Mouse (Mus musculus) lung, postnatal 14 days (tissue): ENCODE results near the gene Carmil2.
A peak's percentile ranks its signal among the peaks of the same experiment; 100 is the strongest.

Source experiments
- DNase-seq: peaks from one replicate; pipeline ENCODE4 v3.0.0; 2021

Gene Carmil2

DNA sequence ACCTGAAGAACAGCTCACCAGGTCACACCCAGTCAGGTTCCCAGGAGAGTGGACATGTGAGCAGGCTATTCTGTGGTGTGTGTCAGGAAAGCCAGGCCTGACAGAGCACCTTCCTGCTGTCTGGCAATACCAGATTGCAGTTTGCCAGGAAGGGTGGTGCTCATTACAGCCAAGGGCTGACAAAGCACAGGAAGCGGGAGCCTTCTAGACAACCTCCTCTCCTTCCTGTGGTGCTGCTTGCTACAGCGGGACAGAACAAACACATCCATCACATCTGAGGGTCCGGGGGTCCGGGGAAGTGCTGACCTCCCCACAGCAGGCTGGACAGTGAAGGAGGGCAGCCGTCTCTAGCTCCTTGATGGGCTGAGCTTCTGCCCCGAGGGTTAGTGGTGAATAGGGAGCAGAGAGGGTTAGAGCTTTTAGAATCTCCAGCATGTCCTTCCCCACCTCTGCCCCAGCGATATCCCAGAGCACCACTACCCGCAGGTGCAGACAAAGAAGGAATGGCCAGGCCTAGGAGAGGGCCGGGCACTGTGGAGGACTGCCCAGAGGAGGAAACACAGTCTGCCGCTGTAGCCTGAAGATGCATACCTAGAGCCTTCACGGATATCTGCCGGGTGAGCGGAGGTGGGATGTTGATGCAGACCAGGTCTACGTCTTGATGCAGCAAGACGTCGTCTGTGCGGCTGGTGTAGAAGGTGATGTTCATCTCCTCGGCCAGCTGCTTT is 41.5 kb downstream of the Carmil2 start:
- DNase-seq, result peak; percentile 65

DNA sequence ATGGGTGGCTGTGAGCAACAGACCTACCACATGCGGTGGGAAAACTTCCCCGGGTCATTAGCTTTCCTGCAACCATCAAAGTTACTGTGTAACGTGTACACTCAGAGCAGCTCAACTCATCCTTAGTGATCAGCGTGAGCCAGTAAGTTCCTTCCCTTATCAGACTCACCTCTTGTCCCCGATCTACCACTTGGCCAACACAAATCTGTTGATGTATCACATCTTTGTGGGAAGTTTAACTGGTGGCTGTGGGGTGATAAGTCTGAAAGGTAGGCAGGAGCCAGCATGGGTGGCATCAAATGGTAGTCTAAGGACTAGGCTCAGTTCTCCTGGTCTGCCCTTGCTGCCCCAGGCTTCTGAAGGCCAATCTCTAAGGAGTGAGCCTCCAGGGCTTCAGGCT is 46.1 kb downstream of the Carmil2 start:
- DNase-seq, result no peak

DNA sequence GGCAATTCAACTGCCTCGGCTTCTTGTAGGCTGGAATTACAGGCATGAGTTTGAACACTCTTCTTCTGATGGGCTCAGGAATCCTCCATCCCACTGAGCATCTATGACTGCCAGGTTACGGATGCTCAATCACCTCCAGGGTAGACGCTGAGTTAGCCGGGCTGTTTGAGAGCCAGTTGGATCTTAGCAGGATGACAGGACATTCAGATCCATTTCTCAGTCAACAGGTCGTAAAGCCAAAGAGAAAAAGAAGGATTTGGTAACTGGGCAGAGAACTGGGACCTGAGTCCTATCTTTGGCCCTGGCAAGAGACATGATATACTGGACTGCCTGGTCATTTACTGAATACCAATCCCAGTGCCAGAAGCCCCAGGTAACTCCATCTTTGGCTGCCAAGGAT is 53.1 kb downstream of the Carmil2 start:
- no peak for DNase-seq

DNA sequence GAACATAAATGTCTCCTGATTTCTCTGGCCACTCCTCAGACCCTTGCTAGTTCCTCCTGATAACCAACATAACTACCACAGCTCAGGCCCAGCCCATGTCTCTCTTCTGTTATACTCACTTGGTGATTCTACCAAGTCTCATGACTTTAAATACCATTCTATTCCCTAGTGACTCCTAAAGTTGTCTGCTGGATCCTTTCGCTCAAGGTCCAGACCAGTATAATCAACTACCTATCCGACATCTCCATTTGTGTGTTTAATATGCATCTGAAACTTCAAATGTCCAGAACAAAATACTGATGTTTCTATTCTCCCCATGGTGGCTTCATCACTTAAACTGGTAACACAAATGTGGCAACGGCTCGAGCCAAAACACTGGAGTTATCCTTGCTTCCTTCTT is 57.2 kb downstream of the Carmil2 start:
- DNase-seq, result no peak
